Mouse (Mus musculus) lung, postnatal 0 days (tissue): ENCODE data around the gene Lmf1.

Experiments
- CTCF ChIP-seq: IDR thresholded peaks from 2 replicates; pipeline ENCODE4 v1.5.1; 2016; ENCODE audit warnings: antibody characterized with exemption, mild to moderate bottlenecking
- EP300 ChIP-seq: IDR thresholded peaks from 2 replicates; pipeline ENCODE4 v1.6.1; 2016; ENCODE audit warnings: antibody characterized with exemption, mild to moderate bottlenecking, control low read depth

GRCm38 (mm10) chr17:25652272-25652671 is 73.4 kb downstream of the Lmf1 start:
- TF ChIP-seq CTCF = no peak
- no peak for TF ChIP-seq EP300
